Mouse (Mus musculus): ENCODE measurements around the gene Cd63. TPM values are rescaled to one million over a fixed set of nuclear protein-coding genes. Genes with fewer than 3 reads are reported as not detected.

Cd63 gene
- polyA plus RNA-seq, 1 experiment from 2014 or later, result 113 TPM

DNA sequence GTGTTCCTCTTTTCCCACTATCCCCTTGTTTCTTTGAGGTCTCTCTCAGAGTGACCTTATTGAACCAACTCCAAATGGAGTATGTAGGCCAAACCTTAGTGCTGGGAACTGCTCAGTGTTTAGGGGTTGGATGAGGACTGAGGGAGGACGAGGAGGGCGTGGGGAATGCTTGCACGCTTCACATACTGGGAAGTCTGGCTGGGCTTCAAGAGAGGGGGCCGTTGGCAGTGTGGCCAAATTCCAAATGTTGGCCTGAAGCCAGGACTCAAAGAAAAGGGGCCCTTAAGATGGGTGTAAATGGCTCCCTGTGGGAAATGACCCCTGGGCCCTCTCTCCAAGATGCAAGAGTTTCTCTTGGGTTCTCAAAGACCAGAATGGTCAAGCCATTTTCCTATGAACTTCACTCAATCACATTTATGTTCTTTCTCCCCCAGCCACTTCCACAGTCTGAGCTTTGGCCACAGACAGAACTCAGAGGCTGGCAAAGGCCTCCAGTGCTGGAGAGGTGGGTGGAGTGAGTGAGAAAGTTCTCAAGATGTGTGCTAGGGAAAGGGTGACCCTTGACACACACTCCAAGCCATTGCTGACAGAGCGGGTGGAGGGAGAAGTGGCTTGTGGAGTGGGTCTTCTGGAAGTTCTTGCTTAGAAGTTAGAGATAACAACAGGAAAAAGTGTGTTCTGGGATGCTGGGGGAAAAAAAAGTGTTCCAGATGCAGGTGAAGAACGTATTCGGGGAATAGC, 29.0 kb downstream of the Cd63 start:
- peaks cover 79% of the 10 kb centered on the region for H3K27me3 ChIP-seq

GRCm38 (mm10) chr10:128931441-128931840, 30.7 kb downstream of the Cd63 start:
- no peak overlapping the region for H3K9ac ChIP-seq
- H3K27me3 ChIP-seq, result peaks cover 95% of the 10 kb centered on the region
- H3K4me1 ChIP-seq (replicated peaks), result peaks cover 8% of the 10 kb centered on the region; the same call in 1 of the 2 replicates
- no peaks in the 10 kb centered on the region for H3K36me3 ChIP-seq (replicated peaks)
- no peak overlapping the region for H3K27ac ChIP-seq (replicated peaks)
- WGBS (ENCODE audit: insufficient replicate concordance), result 50% methylated on average over 2 of the region's 2 CpGs
- no peak overlapping the region for H3K4me2 ChIP-seq
- no peak overlapping the region for H3K4me3 ChIP-seq (replicated peaks)
- no peaks in the 10 kb centered on the region for H3K9me3 ChIP-seq (replicated peaks)
- no peak for ATAC-seq (ENCODE audit: insufficient read depth)

More for the DNA sequence above, 29.0 kb downstream of the Cd63 start:
- Histone ChIP-seq H3K9me3 (replicated peaks) (no peaks in the 10 kb centered on the region), H3K36me3 (replicated peaks) (no peaks in the 10 kb centered on the region), H3K9ac (no peak overlapping the region), H3K4me1 (replicated peaks) (peaks cover 8% of the 10 kb centered on the region; the same call in 1 of the 2 replicates), H3K4me3 (replicated peaks) (no peak overlapping the region), H3K4me2 (no peak overlapping the region), H3K27ac (replicated peaks) (no peak overlapping the region)
- ATAC-seq (ENCODE audit: insufficient read depth), result no peak
- WGBS (ENCODE audit: insufficient replicate concordance), result 51% methylated on average over 7 of the region's 7 CpGs

GRCm38 (mm10) chr10:128933574-128933973, 32.8 kb downstream of the Cd63 start, which contains the start of gene Itga7:
Itga7 (plus strand) TSS chr10:128933818.
- H3K36me3 ChIP-seq (replicated peaks), result no peaks in the 10 kb centered on the region
- H3K27me3 ChIP-seq, result peaks cover 92% of the 10 kb centered on the region
- H3K9me3 ChIP-seq (replicated peaks), result no peaks in the 10 kb centered on the region
- no peak within 1 kb of the TSS for H3K9ac ChIP-seq
- no peak within 1 kb of the TSS for H3K27ac ChIP-seq (replicated peaks)
- under 1% methylated on average over 26 of the region's 26 CpGs for WGBS (ENCODE audit: insufficient replicate concordance)
- peaks cover 8% of the 10 kb centered on the region; the same call in 1 of the 2 replicates for H3K4me1 ChIP-seq (replicated peaks)
- ATAC-seq (ENCODE audit: insufficient read depth), result no peak
- H3K4me2 ChIP-seq, result peak within 1 kb of the TSS; percentile 52
- H3K4me3 ChIP-seq (replicated peaks), result peak within 1 kb of the TSS; percentile 28

GRCm38 (mm10) chr10:128933976-128934721, 33.4 kb downstream of the Cd63 start:
- Histone ChIP-seq H3K4me3 (replicated peaks) (peak overlapping the region; percentile 28), H3K9me3 (replicated peaks) (no peaks in the 10 kb centered on the region), H3K36me3 (replicated peaks) (no peaks in the 10 kb centered on the region), H3K4me1 (replicated peaks) (peaks cover 8% of the 10 kb centered on the region; the same call in 1 of the 2 replicates), H3K9ac (no peak overlapping the region), H3K27ac (replicated peaks) (no peak overlapping the region), H3K27me3 (peaks cover 87% of the 10 kb centered on the region), H3K4me2 (peak overlapping the region; percentile 52)
- WGBS (ENCODE audit: insufficient replicate concordance), result 4% methylated on average over 21 of the region's 21 CpGs
- ATAC-seq (ENCODE audit: insufficient read depth), result no peak

- no peak overlapping the region for H3K9ac ChIP-seq
- peaks cover 8% of the 10 kb centered on the region; the same call in 1 of the 2 replicates for H3K4me1 ChIP-seq (replicated peaks)
- no peaks in the 10 kb centered on the region for H3K9me3 ChIP-seq (replicated peaks)
- peaks cover 78% of the 10 kb centered on the region for H3K27me3 ChIP-seq
- 54% methylated on average over 7 of the region's 7 CpGs for WGBS (ENCODE audit: insufficient replicate concordance)
- no peak overlapping the region for H3K27ac ChIP-seq (replicated peaks)
- H3K4me2 ChIP-seq, result no peak overlapping the region
- no peak overlapping the region for H3K4me3 ChIP-seq (replicated peaks)
- ATAC-seq (ENCODE audit: insufficient read depth), result no peak
- no peaks in the 10 kb centered on the region for H3K36me3 ChIP-seq (replicated peaks)
Measured at GRCm38 (mm10) chr10:128934997-128935787, 34.4 kb downstream of the Cd63 start.

GRCm38 (mm10) chr10:128935826-128936440, 35.1 kb downstream of the Cd63 start:
- WGBS (ENCODE audit: insufficient replicate concordance), result 57% methylated on average over 8 of the region's 8 CpGs
- H3K9me3 ChIP-seq (replicated peaks), result no peaks in the 10 kb centered on the region
- no peak overlapping the region for H3K4me3 ChIP-seq (replicated peaks)
- peaks cover 8% of the 10 kb centered on the region; the same call in 1 of the 2 replicates for H3K4me1 ChIP-seq (replicated peaks)
- no peak overlapping the region for H3K27ac ChIP-seq (replicated peaks)
- no peak for ATAC-seq (ENCODE audit: insufficient read depth)
- H3K27me3 ChIP-seq, result peaks cover 74% of the 10 kb centered on the region
- H3K4me2 ChIP-seq, result no peak overlapping the region
- H3K9ac ChIP-seq, result no peak overlapping the region
- H3K36me3 ChIP-seq (replicated peaks), result no peaks in the 10 kb centered on the region

DNA sequence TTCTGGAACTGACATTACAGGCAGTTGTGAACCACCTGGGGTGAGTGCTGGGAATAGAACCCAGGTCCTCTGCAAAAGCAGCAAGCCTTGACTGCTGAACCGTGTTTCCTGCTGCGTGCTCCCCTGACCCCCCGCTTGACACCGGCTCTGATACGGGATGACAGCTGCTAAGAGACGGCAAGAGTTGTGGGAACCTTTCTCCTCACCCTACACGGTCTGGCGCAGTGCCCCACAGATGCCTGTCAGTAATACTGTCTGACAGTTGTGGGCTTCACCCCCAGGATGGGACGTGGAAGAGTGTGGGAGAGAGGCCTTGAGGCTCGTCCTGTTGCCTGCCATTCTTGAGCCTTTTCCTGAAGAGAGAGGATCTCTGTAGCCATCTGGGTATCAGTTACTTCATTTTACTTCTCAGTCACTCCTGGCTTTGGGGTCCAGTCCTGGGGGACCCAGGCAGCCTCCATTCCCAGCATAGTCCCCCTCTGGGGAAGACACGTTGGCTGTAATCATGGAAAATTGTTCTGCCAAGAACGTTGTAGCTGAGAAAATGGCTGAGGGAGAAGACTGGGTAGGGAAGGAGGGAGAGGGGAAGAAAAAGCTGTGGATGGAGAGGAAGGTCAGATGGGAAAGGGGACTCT, 37.1 kb downstream of the Cd63 start:
- Histone ChIP-seq H3K36me3 (replicated peaks) (no peaks in the 10 kb centered on the region), H3K9me3 (replicated peaks) (no peaks in the 10 kb centered on the region), H3K9ac (no peak overlapping the region), H3K4me2 (no peak overlapping the region), H3K4me3 (replicated peaks) (no peak overlapping the region), H3K27ac (replicated peaks) (no peak overlapping the region), H3K4me1 (replicated peaks) (peaks cover 8% of the 10 kb centered on the region; the same call in 1 of the 2 replicates), H3K27me3 (peaks cover 71% of the 10 kb centered on the region)
- no peak for ATAC-seq (ENCODE audit: insufficient read depth)
- WGBS (ENCODE audit: insufficient replicate concordance), result 61% methylated on average over 12 of the region's 12 CpGs

DNA sequence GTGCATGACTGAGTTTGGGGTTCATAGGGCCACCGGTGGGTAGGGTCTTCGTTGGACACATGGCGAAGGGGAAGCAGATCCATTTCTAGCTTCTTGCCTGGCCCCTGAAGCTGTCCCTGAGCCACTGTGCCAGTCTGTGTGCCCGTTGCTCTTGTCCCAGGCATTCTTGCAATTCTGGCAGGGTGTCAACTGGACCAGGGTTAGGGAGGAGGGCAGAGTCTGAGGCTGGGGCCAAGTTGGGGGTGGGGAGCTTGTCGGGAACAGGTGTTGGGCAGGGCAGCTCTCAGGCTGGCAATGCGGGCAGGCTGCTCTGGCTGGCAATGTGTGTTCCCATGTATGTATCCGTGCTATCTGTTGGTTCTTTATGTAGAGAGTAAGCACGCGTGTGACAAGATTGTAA, 37.7 kb downstream of the Cd63 start:
- H3K27me3 ChIP-seq, result peaks cover 69% of the 10 kb centered on the region
- WGBS (ENCODE audit: insufficient replicate concordance), result 69% methylated on average over 9 of the region's 9 CpGs
- peaks cover 6% of the 10 kb centered on the region; the same call in 1 of the 2 replicates for H3K4me1 ChIP-seq (replicated peaks)
- no peak overlapping the region for H3K27ac ChIP-seq (replicated peaks)
- ATAC-seq (ENCODE audit: insufficient read depth), result no peak
- H3K4me3 ChIP-seq (replicated peaks), result no peak overlapping the region
- no peak overlapping the region for H3K4me2 ChIP-seq
- no peaks in the 10 kb centered on the region for H3K9me3 ChIP-seq (replicated peaks)
- no peak overlapping the region for H3K9ac ChIP-seq
- no peaks in the 10 kb centered on the region for H3K36me3 ChIP-seq (replicated peaks)

GRCm38 (mm10) chr10:128938974-128939373, 38.2 kb downstream of the Cd63 start:
- 49% methylated on average over 5 of the region's 5 CpGs for WGBS (ENCODE audit: insufficient replicate concordance)
- ATAC-seq (ENCODE audit: insufficient read depth), result 0 out of 2 replicates have a peak, but pooled peaks have one; percentile 14
- H3K9me3 ChIP-seq (replicated peaks), result no peaks in the 10 kb centered on the region
- H3K4me3 ChIP-seq (replicated peaks), result no peak overlapping the region
- H3K9ac ChIP-seq, result no peak overlapping the region
- no peak overlapping the region for H3K4me2 ChIP-seq
- H3K27ac ChIP-seq (replicated peaks), result no peak overlapping the region
- H3K36me3 ChIP-seq (replicated peaks), result no peaks in the 10 kb centered on the region
- H3K4me1 ChIP-seq (replicated peaks), result peaks cover under 1% of the 10 kb centered on the region; the same call in 1 of the 2 replicates
- peaks cover 69% of the 10 kb centered on the region for H3K27me3 ChIP-seq

DNA sequence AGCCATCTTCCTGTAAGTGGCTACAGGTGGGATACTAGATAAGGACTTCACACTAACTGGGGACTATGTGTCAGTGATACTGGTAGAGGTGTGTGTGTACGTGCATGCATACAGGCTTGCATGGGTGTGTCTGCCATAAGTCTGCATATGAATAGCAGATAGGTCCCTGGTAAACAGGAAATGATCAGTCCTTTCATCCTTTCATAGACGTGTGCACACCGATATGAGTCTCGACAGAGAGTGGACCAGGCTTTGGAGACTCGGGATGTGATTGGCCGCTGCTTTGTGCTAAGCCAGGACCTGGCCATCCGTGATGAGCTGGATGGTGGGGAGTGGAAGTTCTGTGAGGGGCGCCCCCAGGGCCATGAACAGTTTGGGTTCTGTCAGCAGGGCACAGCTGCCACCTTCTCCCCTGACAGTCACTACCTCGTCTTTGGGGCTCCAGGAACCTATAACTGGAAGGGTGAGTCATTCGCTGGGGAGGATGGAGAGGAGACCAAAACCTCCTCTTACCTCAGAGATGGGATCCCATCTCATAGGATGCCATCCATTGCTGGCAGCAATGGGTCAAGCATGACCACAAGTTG, 39.8 kb downstream of the Cd63 start:
- H3K4me3 ChIP-seq (replicated peaks), result no peak overlapping the region
- H3K36me3 ChIP-seq (replicated peaks), result no peaks in the 10 kb centered on the region
- no peaks in the 10 kb centered on the region for H3K9me3 ChIP-seq (replicated peaks)
- H3K9ac ChIP-seq, result no peak overlapping the region
- H3K27me3 ChIP-seq, result peaks cover 65% of the 10 kb centered on the region
- H3K4me1 ChIP-seq (replicated peaks), result no peaks in the 10 kb centered on the region
- 56% methylated on average over 10 of the region's 10 CpGs for WGBS (ENCODE audit: insufficient replicate concordance)
- no peak overlapping the region for H3K27ac ChIP-seq (replicated peaks)
- no peak overlapping the region for H3K4me2 ChIP-seq
- no peak for ATAC-seq (ENCODE audit: insufficient read depth)

All from liver, embryonic 15.5 days (tissue).